Mouse (Mus musculus) left cerebral cortex, postnatal 4 days (tissue): ENCODE data around the gene Peli2. TPM values are rescaled to one million over a fixed set of nuclear protein-coding genes. Genes with fewer than 3 reads are reported as not detected.

ENCODE experiments used
- DNase-seq: peaks from one replicate; pipeline ENCODE4 v3.0.0-alpha.2; 2022
- intact Hi-C: fragments of 180-260 bp; cut with DNase I; formaldehyde crosslinking; loops from one replicate; pipeline ENCODE4 v1.15.1; 2025
- total RNA-seq, 2 experiments: library from RNA; stranded (reverse); gene quantifications; 2 replicates each; pipeline ENCODE4 v1.2.3; 2021

Peli2 gene
- total RNA-seq, 2 experiments from 2014 or later: 25.5 to 30.8 TPM

- DNase-seq: no peak
- intact Hi-C loops: loop anchor here (5.0 kb wide), 1 partner anchor 233 kb away; no protein-coding TSS in a partner anchor
Observed at GRCm38 (mm10) chr14:48124011-48124410, 3.4 kb downstream of the Peli2 start.

GRCm38 (mm10) chr14:48124816-48125215 lies 4.2 kb downstream of the Peli2 start:
- intact Hi-C loops: loop anchor here (5.0 kb wide), 1 partner anchor 232 kb away; no protein-coding TSS in a partner anchor
- no peak for DNase-seq

GRCm38 (mm10) chr14:48125971-48126370 lies 5.3 kb downstream of the Peli2 start:
- no peak for DNase-seq
- intact Hi-C loops: no loop called here

- no peak for DNase-seq
- intact Hi-C loops: no loop called here
Observed at GRCm38 (mm10) chr14:48126931-48127330, 6.3 kb downstream of the Peli2 start.

GRCm38 (mm10) chr14:48127609-48128185 lies 7.1 kb downstream of the Peli2 start:
- no peak for DNase-seq

GRCm38 (mm10) chr14:48128701-48129100 lies 8.1 kb downstream of the Peli2 start:
- no peak for DNase-seq
- intact Hi-C loops: no loop called here

More at GRCm38 (mm10) chr14:48127609-48128185, 7.1 kb downstream of the Peli2 start:
- intact Hi-C loops: no loop called here

- no peak for DNase-seq
- intact Hi-C loops: no loop called here
Observed at GRCm38 (mm10) chr14:48130021-48130420, 9.4 kb downstream of the Peli2 start.

GRCm38 (mm10) chr14:48130761-48131575 lies 10.3 kb downstream of the Peli2 start:
- no peak for DNase-seq
- intact Hi-C loops: no loop called here

- intact Hi-C loops: no loop called here
- no peak for DNase-seq
Observed at GRCm38 (mm10) chr14:48131576-48131922, 10.9 kb downstream of the Peli2 start.

- DNase-seq: no peak
- intact Hi-C loops: no loop called here
Observed at GRCm38 (mm10) chr14:48132241-48132640, 11.6 kb downstream of the Peli2 start.

- DNase-seq: no peak
- intact Hi-C loops: no loop called here
Observed at GRCm38 (mm10) chr14:48132865-48133802, 12.5 kb downstream of the Peli2 start.

- intact Hi-C loops: no loop called here
- no peak for DNase-seq
Observed at GRCm38 (mm10) chr14:48134344-48134743, 13.7 kb downstream of the Peli2 start.

GRCm38 (mm10) chr14:48135816-48136345 lies 15.3 kb downstream of the Peli2 start:
- intact Hi-C loops: no loop called here
- DNase-seq: no peak

GRCm38 (mm10) chr14:48137731-48138130 lies 17.1 kb downstream of the Peli2 start:
- no peak for DNase-seq
- intact Hi-C loops: no loop called here

- no peak for DNase-seq
- intact Hi-C loops: no loop called here
Observed at GRCm38 (mm10) chr14:48138138-48138537, 17.5 kb downstream of the Peli2 start.

- intact Hi-C loops: no loop called here
Observed at GRCm38 (mm10) chr14:48139409-48139808, 18.8 kb downstream of the Peli2 start.

GRCm38 (mm10) chr14:48141694-48142093 lies 21.1 kb downstream of the Peli2 start:
- intact Hi-C loops: loop anchor here (5.0 kb wide), 1 partner anchor 56 kb away; no protein-coding TSS in a partner anchor
- no peak for DNase-seq

More at GRCm38 (mm10) chr14:48139409-48139808, 18.8 kb downstream of the Peli2 start:
- peak; percentile 62 for DNase-seq

- intact Hi-C loops: loop anchor here (5.0 kb wide), 1 partner anchor 55 kb away; no protein-coding TSS in a partner anchor
- no peak for DNase-seq
Observed at GRCm38 (mm10) chr14:48142696-48143095, 22.1 kb downstream of the Peli2 start.

- no peak for DNase-seq
- intact Hi-C loops: loop anchor here (5.0 kb wide), 1 partner anchor 54 kb away; no protein-coding TSS in a partner anchor
Observed at GRCm38 (mm10) chr14:48143141-48143540, 22.5 kb downstream of the Peli2 start.

GRCm38 (mm10) chr14:48144330-48144729 lies 23.7 kb downstream of the Peli2 start:
- no peak for DNase-seq
- intact Hi-C loops: loop anchor here (5.0 kb wide), 1 partner anchor 53 kb away; no protein-coding TSS in a partner anchor
